Mouse (Mus musculus): ENCODE data around the gene Heyl.

The Heyl gene

DNA sequence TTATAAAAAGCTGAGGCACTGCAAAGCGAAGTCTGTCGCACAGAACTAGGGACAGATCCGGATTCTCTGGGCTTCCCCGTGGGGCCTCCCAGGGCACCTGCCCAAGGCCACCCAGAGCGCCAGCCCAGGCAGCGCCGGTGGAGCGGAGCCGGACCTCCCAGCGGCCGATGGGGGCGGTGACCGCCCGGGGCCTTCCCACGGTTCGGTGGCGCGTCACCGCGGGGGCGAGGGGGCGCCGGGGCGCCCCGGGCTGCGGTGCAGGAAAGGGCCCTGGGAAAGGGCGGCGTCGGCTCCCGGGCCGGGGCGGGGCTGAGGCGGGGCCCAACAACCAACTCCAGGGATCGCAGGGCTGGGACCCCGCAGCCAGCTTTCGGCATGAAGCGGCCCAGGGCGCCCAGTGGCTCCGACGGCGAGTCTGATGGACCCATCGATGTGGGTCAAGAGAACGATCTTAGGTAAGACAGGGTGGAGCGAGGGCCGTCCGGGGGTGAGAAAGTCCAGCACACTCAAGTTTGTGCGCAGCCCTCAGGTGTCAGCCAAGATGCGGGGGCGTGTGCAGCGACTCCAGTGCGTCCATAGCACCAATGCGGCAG, at the start of gene Heyl:
Gene Heyl (plus strand): TSS at position 65 of the 593 bp plus-strand sequence.
- in situ Hi-C loops (cut with MboI): no loop called here

DNA sequence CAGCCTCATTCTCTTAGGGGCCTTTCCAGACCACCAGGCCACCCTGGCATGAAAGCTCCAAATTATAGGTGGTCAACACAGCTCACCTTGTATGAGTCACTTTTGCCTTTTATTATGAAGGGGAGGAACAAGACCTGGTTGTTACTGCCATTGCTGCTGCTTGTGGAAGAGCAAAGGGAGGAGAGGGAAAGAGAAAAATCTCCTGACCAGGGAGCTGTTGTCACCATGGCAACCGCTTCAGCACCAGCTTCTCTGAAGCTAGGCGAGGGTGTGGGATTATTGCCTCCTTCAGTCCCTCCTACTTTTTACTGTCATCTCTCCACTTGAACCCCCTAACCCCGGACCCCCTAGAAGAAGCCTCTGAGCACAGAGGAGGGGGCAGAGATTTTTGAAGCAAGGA, 48.5 kb upstream of the Heyl start:
- in situ Hi-C loops (cut with MboI): no loop called here

DNA sequence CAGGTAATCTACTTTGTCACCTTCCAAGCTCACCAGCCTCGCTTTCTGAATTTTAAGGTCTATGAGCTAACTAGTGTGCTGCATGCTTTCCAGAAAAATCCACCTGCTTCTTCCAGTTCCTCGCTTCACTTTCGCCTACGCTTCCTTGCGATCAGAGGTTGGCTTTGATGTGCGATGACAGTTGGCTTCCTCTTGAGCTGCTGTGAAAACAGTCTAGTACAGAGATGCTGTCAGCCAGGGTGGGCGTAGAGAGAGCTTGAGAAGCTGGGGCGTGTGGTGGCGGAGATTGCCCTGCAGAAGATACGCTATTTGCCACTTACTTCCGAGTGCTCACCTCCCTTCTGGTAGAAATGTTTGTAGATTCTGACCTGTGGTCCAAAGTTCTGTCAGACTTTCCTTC, 41.0 kb upstream of the Heyl start:
- in situ Hi-C loops (cut with MboI): no loop called here

DNA sequence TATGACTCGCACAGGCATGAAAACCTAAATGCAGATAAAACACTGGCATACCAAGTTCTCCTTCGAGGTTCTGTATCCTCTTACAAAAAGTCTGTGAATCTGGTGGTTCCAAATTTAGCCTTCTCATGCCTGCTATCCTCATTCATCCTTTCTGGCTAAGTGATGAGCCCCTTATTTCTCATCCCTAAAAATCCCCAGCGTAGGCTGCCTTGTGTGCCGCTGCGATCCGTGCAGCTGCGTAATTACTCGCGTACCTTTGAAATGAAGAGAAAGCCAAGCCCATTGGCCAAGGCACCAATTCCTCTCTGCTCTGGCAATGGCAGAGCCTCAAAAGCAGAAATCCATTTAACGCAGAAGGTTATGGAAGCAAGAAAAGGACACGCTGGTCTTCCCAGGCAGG, 39.6 kb upstream of the Heyl start:
- in situ Hi-C loops (cut with MboI): no loop called here

DNA sequence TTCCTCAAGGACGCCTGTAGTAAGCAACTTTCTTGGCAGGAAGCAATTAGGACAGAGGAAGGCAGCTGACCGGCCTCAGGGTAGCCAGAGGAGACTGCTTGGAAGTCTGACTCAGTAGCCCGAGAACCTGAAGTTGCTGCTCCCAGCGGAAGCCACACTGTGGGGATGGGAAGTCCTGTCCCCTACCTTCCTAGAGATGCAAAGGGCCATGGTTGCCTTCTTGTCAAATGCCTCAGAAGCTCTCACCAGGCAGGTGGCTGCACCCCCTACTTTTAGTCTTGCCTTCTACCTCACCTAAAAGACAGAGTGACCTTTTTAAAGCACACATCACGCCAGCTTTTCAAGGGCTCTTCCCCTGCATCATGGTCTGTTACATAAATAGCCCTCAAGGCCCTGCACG, 36.7 kb upstream of the Heyl start:
- in situ Hi-C loops (cut with MboI): no loop called here

DNA sequence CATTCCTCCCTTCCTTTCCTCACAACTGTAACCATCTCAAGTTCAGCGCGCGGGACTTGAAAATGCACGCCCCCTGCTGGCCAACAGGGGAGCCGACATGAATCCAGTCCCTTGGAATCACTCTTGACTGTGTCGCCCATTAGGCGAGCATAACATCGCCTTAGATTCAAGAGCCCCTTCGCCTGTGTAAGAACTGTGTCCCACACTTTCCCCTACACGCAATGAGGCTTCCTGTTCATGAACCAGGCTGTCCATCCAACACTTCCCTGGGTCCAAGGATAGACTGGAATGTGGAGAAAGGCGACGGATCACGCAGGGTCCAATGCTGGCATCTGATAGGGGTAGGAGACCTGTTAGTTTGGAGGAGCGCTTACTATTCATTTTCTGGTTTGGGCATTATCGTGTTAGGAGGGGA, 32.6 kb upstream of the Heyl start:
- in situ Hi-C loops (cut with MboI): no loop called here

DNA sequence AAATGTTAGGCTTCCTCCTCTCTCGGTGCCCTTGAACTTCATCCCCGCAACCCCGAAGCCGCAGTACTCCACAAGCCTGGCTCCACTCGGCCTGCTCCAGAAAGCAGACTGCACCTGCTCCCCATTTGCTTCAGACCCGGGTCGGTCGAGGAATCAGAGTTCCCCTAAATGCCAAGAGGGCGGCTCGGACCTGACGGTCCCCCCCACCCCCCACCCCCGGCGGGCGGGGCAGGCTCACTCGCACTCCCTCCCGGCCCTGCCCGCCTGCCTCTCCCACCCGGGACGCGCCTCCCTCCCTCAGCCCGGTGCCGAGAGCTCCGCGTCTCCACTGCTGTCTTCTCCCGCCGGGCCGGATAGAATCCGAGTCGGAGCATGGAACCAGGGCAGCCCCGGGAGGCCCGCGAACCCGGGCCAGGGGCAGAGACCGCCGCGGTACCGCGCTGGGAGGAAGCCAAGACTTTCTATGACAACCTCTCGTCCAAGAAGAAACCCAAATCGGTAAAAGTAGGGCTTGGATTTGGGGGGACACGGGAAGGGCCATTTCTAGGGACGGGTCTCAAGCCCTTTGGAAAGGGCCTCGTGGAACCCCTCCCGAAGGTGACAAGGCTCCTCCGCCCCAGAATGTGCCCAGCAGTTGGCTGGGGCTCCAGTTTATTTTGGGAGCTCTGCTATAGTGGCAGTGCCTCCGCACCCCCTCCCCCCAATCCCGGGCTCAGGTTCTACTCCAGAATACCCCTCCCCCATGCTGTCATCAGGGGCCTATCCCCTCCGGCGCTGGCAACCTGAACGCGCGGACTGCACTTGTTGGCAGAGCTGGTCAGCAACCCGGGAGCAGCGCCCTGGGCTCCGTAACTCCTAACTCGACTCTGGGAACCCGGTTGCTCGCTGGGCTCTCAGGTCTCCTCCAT, 31.9 kb upstream of the Heyl start, which contains the start of gene Nt5c1a:
Gene Nt5c1a (plus strand): TSS at position 319 of the 908 bp plus-strand sequence.
- in situ Hi-C loops (cut with MboI): no loop called here

DNA sequence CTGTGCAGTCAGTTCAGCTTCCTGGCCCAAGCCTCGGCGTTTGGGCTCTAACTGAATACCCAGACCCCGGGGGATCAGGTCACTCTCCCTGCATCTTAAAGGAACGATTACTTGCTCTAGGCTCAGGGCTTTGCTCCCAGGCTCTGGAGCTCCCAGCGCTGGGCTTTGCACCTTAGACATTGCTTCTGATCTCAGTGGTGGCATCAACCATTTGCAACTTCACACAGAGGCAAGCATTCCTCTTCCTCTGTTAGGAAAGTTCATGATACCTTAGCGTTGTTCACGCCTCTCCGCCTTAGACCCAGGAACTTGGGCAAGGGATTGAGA, 31.3 kb upstream of the Heyl start:
- in situ Hi-C loops (cut with MboI): no loop called here

DNA sequence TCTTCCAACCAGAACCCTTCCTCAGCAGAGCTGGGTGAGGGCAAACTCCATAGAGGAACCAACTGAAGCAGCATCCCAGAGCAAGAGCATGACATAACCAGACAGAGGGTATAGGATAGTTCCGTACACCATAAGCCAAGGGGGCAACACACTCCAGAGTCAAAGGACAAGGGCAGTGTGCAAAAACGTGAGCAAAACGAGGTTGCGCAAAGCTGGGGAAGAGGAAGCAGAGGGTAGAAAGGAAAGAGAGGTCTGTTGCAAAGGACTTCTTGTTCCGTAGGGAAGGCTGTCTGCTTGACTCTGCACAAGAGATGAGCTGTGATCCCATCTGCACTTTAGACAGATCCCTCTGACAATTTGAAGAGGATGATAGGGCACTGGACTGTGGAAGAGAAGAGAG, 26.0 kb upstream of the Heyl start:
- in situ Hi-C loops (cut with MboI): no loop called here

DNA sequence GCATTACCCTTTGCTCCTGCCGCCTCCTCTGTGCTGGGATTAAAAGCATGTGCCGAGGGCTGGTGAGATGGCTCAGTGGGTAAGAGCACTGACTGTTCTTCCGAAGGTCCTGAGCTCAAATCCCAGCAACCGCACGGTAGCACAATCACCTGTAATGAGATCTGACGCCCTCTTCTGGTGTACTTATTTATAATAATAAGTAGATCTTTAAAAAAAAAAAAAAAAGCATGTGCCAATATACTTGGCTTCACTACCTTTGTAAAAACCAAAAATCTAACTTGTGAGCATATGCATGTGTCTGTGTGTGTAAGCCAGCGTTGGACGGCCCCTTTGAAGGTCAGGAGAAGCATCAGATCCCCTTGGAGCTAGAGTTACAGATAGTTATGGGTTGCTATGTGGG, 22.4 kb upstream of the Heyl start:
- in situ Hi-C loops (cut with MboI): no loop called here

DNA sequence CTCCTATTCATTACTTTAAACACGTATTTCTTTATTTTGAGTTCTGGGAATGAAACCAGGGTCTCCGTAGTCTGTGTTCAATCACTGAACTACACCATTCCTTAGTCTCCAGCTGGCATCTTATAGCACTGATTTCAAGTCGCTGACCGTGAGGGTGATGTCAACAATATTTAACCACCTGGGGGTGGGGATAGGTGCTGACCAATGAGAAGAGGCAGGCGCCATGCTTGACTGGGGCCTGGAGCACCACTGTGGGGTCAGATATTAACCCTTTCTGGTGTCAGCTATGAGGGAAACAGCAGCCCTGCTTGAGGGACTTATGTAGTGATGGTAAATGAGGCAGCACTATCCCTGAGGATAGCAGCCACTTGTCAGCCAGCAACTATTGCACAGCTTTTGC, 21.9 kb upstream of the Heyl start:
- in situ Hi-C loops (cut with MboI): no loop called here

DNA sequence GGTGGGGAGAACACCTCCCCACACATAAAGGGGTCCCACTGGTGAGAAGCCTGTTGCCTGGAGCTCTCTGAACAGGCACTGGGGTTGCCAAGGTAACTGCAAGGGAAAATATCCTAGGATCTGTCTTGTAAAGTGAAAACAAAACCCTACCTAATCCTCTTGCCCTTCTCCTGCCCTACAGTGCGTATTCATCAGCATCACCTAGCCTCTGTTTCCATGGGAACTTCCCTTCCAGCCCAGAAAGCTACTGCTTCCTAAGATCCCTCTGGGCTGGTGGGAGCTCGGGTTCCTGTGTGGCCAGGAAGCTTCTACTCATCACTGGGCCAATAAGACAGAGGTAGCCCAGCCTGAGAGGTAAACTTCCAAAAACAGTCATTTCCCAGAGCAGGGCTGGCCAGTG, 21.0 kb upstream of the Heyl start:
- in situ Hi-C loops (cut with MboI): no loop called here

DNA sequence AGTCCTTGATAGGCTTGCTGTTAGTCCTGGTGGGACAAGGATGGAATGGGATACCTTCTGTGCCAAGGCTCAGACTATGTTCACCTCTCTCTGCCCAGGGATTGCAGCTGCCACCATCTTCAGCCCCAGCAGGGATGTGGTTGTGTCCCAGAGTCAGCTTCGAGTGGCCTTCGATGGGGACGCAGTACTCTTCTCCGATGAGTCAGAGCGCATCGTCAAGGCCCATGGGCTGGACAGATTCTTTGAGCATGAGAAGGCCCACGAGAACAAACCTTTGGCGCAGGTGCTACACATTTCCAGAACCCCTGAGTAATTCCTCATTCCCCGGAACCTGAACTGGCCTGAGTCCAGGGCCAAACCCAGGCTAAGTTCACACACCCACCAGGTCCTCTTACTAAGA, 19.4 kb upstream of the Heyl start:
- in situ Hi-C loops (cut with MboI): no loop called here

DNA sequence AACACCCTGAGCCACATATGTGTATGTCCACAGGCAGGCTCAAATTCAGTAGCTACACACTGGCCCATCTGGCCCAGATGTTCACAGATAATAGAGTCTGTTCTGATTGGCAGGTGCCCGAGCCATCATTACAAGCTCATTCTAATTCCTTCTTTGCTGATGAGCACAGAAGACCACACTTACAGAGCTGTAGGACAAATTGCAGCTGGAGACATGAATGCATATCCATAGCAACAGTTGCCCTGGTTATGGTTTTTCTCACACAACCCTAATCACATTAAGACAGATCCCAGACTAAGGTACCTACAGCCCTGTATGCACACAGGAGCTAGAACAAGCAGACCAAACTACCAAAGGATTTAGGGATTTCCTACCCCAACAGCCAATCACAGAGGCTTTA, 18.0 kb upstream of the Heyl start:
- in situ Hi-C loops (cut with MboI): no loop called here

DNA sequence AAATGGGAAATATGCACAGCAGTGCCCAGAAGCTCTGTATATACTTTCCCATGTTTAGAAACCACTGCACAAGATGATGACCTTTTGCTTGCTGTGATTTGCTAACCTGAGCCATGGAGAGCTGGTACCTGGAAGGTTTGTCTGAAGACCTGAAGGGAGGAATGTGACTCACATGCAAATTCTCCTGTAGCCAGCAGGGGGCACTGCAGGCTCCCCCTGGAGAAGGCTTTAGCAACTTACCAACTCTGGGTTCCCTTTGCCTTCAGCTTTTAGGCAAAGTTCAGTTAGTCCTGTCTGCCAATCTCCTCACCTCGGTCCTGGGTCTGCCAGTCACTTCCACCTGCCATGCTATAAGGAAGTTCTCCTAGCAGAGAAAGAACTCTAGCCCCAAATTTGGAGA, 16.6 kb upstream of the Heyl start:
- in situ Hi-C loops (cut with MboI): no loop called here

DNA sequence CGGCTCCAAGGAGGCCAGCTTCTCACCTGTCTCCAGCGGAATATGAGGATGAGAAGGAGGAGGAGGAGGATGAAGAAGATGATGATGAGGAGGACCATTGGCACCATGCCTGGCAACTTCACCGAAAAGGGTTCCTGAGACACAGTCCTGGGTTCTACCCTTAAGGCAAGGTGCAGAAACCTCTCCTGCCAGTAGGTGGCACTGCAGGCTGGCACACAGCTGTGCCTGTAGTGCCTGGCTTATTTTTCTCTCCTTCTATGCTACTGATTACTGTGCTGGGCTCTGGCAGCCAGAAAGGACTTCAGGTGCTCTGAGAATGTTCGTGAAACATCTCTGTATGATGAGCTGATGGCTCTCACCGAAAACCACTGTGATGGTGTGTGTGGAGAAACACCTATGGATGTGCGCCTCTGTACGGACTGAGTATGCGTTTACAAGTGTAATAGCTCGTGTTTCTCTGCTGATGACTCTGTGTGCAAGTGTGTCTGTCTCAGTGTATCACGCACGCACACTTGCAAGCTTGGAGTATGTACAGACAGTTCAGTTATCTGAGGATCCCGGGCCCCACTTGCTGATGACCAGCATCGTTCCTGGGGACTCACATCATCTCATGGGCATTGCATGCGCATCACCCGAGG, 13.5 kb upstream of the Heyl start:
- in situ Hi-C loops (cut with MboI): no loop called here

DNA sequence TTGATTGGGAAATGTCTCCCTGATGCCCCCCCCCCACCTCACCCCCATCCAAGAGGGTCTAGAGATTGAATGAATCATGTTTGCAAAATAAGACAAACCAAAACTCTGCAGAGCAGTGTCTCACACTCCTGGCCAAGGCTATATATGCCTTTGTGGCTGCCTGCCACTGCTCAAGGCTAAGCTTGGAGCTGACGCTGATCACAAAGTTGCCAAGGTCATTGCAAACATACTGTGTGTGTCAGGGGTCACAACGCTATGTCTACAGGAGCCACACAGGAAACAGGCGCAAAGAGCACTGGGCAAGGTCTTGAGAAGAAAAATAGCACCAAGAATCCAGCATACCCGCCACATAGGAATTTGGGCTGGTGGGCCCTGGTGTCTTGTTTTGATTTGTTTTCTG, 12.7 kb upstream of the Heyl start:
- in situ Hi-C loops (cut with MboI): no loop called here

DNA sequence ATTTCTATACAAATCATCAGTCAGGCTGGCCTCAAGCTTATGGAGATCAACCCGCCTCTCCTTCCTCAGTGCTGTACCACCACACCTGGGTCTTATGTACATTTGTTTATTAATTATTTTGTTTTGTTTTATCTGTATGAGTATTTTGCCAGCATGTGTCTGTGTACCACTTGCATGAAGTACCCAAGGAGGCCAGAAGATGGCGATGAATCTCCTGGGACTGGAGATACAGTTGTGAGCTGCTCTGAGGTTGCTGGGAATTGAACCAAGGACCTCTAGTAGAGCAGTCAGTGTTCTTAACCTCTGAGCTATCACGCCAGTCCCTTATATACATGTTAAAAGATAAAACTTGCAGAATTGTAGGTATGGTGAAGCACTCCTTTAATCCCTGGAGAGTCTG, 10.0 kb upstream of the Heyl start:
- in situ Hi-C loops (cut with MboI): no loop called here

DNA sequence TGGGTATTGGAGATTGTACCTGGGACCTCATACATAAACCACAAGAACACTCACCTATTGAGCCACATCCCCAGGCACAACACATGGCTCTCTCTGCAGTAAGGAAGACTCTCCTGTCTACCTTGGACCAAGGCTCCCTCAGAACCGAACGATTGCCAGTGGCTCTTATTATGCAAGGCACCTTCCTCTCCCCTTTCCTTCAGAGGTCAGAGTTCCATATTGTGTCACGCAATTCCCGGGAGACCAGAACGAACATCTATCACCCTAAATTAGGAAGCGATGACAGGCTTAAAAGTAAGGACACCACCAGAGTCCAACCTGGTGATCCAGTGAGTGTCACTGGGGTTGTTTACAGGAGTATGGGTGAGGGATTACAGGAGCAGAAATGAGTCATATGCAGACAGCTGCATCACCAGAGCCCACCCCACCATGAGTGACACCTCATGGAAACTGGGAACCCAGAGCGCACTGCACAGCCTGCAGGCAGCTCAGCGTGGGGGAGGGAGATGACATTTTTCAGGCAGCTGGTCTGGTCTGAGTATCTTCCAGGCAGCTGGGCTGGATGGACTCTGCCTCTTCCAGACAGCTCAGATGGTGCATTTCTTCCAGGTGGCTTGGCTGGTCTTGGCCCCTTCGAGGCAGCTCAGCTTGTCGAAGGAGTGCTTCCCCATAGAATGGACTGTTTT, 7.5 kb upstream of the Heyl start:
- in situ Hi-C loops (cut with MboI): no loop called here

DNA sequence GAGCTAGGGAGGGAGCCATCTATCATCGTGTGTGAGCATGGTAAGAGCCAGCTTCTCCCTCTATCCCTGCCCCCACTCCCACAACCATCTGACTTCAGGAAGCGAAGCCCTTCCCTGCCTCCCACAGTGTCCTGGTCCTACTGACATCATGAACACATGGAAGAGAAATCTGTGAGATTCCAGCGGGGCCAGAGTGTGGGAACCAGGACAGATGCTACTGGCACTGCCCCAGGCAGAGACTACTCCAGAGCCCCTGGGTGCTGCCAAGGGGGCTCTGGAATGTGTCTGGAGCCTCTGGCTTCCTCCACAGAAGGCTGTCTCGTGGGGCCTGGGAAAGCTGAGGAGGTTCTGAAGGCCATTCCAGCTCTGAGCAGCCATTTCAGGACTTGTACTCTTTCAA, 5.6 kb upstream of the Heyl start:
- in situ Hi-C loops (cut with MboI): no loop called here

DNA sequence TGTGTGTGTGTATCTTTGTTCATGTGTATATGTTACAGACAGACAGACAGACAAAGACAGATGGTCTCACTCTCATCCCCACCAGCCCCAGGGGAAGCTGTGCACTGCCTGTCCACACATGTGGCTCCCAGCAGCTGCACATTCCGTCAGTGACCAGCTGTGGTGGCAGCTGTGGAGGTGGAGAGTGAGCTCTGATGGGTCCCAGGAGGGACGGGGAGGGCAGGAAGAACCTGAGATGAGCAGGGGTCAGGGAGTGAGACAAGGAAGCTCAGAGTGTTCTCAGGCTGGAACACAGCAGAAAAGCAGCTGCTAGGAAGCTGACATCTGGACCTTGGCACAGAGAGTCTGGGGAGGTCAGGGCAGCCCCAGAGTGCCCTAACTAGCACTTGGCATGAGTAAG, 5.1 kb upstream of the Heyl start:
- in situ Hi-C loops (cut with MboI): no loop called here

DNA sequence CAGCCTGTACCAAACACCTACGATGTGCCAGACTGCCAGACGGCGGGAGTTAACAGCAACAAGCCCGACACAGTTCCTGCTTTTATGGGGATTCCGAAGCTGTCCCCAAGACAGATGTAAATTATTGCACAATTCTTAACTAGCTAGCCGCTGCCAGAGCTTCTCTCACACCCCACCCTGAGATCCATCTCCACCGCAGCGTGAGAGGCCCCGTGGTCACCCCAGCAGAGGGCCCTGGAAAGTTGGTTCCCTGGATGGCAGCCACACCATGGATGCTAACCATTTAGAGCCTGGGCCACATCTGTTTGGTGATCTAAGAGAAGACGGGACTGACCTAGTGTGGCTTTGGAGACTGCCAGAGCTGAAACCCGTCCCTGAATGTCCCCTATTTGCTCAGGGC, 4.2 kb upstream of the Heyl start:
- in situ Hi-C loops (cut with MboI): no loop called here

DNA sequence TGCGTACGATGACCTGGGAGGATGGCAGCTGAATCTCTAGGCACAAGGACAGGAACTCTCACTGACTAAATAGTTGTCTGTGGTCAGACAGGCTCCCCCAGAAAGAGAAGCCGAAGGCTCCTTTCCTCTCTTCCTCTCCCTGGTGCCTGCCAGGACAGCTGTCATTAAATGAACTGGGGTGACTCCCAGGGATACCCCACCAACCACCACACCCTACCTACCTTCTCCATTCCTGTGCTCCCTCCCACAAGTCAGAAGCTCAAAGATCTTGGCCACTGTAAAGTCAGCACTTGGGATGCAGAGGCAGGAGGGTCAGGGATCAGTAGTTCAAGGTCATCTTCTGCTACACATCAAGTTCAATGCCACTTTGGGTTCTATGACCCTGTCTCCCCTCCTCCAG, 515 bp upstream of the Heyl start:
- in situ Hi-C loops (cut with MboI): no loop called here
